Mouse (Mus musculus): ENCODE measurements around the gene Fam13c. TPM values are rescaled to one million over a fixed set of nuclear protein-coding genes. Genes with fewer than 3 reads are reported as not detected.

The Fam13c gene
- not detected in 2 replicates for polyA plus RNA-seq (2012; ENCODE audit: insufficient read depth, insufficient read length, missing spikeins)

DNA sequence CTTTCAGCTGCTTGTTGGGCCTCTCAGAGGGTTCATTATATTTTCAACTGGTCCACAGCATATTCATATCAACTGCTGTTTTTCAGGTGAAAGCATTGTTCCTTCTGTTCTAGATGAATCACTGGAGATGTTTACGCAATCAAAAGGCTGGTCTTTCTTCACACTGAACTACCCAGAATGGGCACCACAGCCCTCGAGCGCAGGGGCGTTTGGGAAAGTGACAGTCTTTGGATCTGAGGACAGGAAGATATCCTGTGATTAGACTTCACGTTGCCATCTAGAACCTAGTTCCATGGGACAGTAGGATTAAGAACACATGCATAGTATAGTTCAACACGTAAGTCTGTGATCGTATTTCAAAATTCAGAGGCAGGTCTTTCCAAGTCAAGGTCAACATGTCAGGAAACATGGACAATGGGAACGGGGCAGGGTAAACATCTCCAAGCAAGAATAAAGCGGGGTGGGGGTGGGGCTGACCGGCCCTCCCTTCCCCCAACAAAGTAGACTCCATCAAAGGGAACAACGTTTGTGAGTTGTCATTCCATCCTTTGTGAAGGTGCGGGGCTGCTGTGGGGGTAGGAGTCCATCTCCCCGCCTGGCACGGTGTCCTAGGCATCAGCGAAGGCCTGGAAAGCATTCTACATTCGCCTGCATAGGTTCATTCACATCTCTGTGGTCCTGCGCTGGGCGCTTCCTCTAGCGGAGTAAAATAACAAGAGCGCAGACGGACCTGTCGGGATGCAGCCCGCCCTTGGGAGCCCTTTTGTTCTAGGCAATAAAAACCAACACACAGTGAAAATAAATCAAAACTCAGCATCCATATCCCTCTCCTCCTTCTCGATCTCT is at the start of gene Fam13c:
Fam13c (plus strand) TSS at position 806 of the 846 bp plus-strand sequence.
- no peaks in the 10 kb centered on the region for H3K4me1 ChIP-seq (ENCODE audit: control insufficient read depth, insufficient read depth, low read length)
- TF ChIP-seq CTCF (IDR thresholded peaks at IDR 0.05; ENCODE audit: low read depth, low read length) (no peak), POLR2A (IDR thresholded peaks at IDR 0.05; ENCODE audit: borderline replicate concordance, low read depth, low read length) (no peak)
- no peak within 1 kb of the TSS for H3K27ac ChIP-seq (ENCODE audit: insufficient read depth, low read depth, low read length)
- no peak within 1 kb of the TSS for H3K4me3 ChIP-seq (ENCODE audit: insufficient read depth, low read length)

DNA sequence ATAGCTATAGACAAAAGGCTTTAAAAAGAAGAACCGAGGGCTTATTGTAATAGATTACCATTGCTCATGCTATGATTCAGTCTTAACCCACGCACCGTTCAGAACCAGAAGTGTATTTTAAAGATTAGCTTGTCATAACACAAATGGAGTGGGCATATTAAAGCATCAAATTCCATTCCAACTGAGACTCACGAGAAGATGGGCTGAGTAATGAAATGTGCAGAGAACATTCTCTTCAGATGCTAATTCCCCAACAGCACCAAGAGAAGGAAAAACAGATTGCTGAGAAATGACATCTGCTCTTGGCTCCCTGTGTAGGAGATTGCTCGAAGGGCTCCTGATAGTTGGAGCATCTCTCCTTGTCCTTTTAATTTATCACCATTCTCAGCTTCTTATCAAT is 44.4 kb upstream of the Fam13c start:
- Histone ChIP-seq H3K4me1 (ENCODE audit: control insufficient read depth, insufficient read depth, low read length) (no peaks in the 10 kb centered on the region), H3K27ac (ENCODE audit: insufficient read depth, low read depth, low read length) (no peak overlapping the region), H3K4me3 (ENCODE audit: insufficient read depth, low read length) (no peak overlapping the region)
- TF ChIP-seq CTCF (IDR thresholded peaks at IDR 0.05; ENCODE audit: low read depth, low read length): no peak
- no peak for TF ChIP-seq POLR2A (IDR thresholded peaks at IDR 0.05; ENCODE audit: borderline replicate concordance, low read depth, low read length)

GRCm38 (mm10) chr10:70398224-70398623 is 42.1 kb upstream of the Fam13c start:
- TF ChIP-seq POLR2A (IDR thresholded peaks at IDR 0.05; ENCODE audit: borderline replicate concordance, low read depth, low read length): no peak
- no peak for TF ChIP-seq CTCF (IDR thresholded peaks at IDR 0.05; ENCODE audit: low read depth, low read length)

DNA sequence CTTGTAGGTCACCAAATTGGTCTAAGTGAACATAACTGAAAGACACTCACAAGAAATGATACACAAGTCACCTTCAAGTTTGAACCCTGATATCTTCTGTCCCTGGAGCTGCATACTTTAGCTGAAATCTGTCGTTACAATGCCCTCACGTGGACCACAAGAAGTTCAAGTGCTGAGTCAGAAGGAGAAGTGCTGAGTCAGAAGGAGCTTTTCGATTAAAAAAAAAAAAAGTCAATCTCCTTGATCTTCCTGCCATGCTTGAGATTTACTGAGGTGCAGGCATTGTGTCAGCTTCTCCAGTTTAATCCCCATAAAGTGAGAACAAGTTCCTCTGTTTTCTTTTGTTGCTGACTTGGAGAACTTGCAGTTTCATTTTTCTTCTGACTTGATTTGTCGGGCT is 38.3 kb upstream of the Fam13c start:
- no peak for TF ChIP-seq POLR2A (IDR thresholded peaks at IDR 0.05; ENCODE audit: borderline replicate concordance, low read depth, low read length)
- no peak for TF ChIP-seq CTCF (IDR thresholded peaks at IDR 0.05; ENCODE audit: low read depth, low read length)
- Histone ChIP-seq H3K27ac (ENCODE audit: insufficient read depth, low read depth, low read length) (no peak overlapping the region), H3K4me3 (ENCODE audit: insufficient read depth, low read length) (no peak overlapping the region), H3K4me1 (ENCODE audit: control insufficient read depth, insufficient read depth, low read length) (no peaks in the 10 kb centered on the region)

More at GRCm38 (mm10) chr10:70398224-70398623, 42.1 kb upstream of the Fam13c start:
- Histone ChIP-seq H3K4me3 (ENCODE audit: insufficient read depth, low read length) (no peak overlapping the region), H3K4me1 (ENCODE audit: control insufficient read depth, insufficient read depth, low read length) (no peaks in the 10 kb centered on the region), H3K27ac (ENCODE audit: insufficient read depth, low read depth, low read length) (no peak overlapping the region)

DNA sequence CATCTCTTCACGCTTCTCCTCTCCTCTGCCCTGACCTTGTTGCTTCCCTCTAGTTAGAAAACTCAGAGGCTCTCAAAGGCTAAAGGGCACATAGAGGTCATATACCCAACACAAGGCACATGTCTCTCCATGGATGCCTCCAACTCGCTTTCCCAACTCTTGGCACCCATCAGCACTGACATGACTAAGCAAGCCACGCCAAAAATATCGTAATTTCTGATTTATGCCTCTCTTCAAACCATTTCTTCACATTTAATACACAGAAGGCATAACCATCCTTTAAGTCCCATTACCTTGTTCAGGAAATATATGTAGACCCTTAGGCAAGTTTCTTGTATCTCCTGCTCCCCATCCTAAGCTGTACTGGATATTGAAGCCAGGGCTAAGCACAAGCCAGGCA is 37.6 kb upstream of the Fam13c start:
- no peak overlapping the region for H3K4me3 ChIP-seq (ENCODE audit: insufficient read depth, low read length)
- H3K4me1 ChIP-seq (ENCODE audit: control insufficient read depth, insufficient read depth, low read length): no peaks in the 10 kb centered on the region
- H3K27ac ChIP-seq (ENCODE audit: insufficient read depth, low read depth, low read length): no peak overlapping the region
- TF ChIP-seq POLR2A (IDR thresholded peaks at IDR 0.05; ENCODE audit: borderline replicate concordance, low read depth, low read length) (no peak), CTCF (IDR thresholded peaks at IDR 0.05; ENCODE audit: low read depth, low read length) (no peak)

- Histone ChIP-seq H3K4me1 (ENCODE audit: control insufficient read depth, insufficient read depth, low read length) (no peaks in the 10 kb centered on the region), H3K4me3 (ENCODE audit: insufficient read depth, low read length) (no peak overlapping the region), H3K27ac (ENCODE audit: insufficient read depth, low read depth, low read length) (no peak overlapping the region)
- TF ChIP-seq CTCF (IDR thresholded peaks at IDR 0.05; ENCODE audit: low read depth, low read length) (no peak), POLR2A (IDR thresholded peaks at IDR 0.05; ENCODE audit: borderline replicate concordance, low read depth, low read length) (no peak)
Observed at GRCm38 (mm10) chr10:70417811-70418486, 22.3 kb upstream of the Fam13c start.

- no peak overlapping the region for H3K27ac ChIP-seq (ENCODE audit: insufficient read depth, low read depth, low read length)
- TF ChIP-seq CTCF (IDR thresholded peaks at IDR 0.05; ENCODE audit: low read depth, low read length) (no peak), POLR2A (IDR thresholded peaks at IDR 0.05; ENCODE audit: borderline replicate concordance, low read depth, low read length) (no peak)
- no peaks in the 10 kb centered on the region for H3K4me1 ChIP-seq (ENCODE audit: control insufficient read depth, insufficient read depth, low read length)
- H3K4me3 ChIP-seq (ENCODE audit: insufficient read depth, low read length): no peak overlapping the region
Observed at GRCm38 (mm10) chr10:70419282-70420264, 20.7 kb upstream of the Fam13c start.

GRCm38 (mm10) chr10:70426373-70426772 is 13.9 kb upstream of the Fam13c start:
- H3K27ac ChIP-seq (ENCODE audit: insufficient read depth, low read depth, low read length): no peak overlapping the region
- TF ChIP-seq CTCF (IDR thresholded peaks at IDR 0.05; ENCODE audit: low read depth, low read length) (no peak), POLR2A (IDR thresholded peaks at IDR 0.05; ENCODE audit: borderline replicate concordance, low read depth, low read length) (no peak)
- no peaks in the 10 kb centered on the region for H3K4me1 ChIP-seq (ENCODE audit: control insufficient read depth, insufficient read depth, low read length)
- no peak overlapping the region for H3K4me3 ChIP-seq (ENCODE audit: insufficient read depth, low read length)

DNA sequence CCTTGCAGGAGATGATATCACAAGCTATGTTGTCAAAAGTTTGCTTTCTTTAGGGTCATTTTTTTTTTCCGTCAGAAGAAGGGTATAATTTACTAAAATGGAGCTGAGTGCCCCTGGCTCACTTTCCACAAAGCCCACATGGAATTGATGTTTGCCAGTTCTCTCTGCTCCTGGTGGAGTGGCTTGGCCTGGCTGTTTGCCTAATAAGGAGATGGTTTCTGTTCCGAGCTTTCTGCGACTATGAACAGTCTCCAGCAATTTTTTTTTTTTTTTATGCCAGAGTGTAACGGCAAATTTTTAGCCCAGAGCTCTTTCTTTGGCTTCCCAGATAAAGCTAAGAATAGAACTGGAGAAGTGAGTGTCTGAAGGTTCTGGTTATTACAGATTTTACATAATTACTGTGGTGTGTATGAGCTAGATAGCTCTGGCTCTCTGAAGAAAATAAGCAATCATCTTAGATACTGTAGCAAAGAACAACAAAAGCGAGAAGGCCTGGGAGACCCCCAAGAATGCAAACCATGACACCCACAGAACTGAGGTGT is 12.1 kb upstream of the Fam13c start:
- Histone ChIP-seq H3K4me3 (ENCODE audit: insufficient read depth, low read length) (no peak overlapping the region), H3K4me1 (ENCODE audit: control insufficient read depth, insufficient read depth, low read length) (no peaks in the 10 kb centered on the region), H3K27ac (ENCODE audit: insufficient read depth, low read depth, low read length) (no peak overlapping the region)
- TF ChIP-seq POLR2A (IDR thresholded peaks at IDR 0.05; ENCODE audit: borderline replicate concordance, low read depth, low read length): no peak
